Mouse (Mus musculus) kidney, adult 2 months (tissue): ENCODE data around the gene Ralgapa2.

Source experiments
- CTCF ChIP-seq: fragments of 200-500 bp; conservative IDR thresholded peaks from 2 replicates; pipeline ENCODE4 v1.5.1; 2011; ENCODE audit warnings: low read depth, mild to moderate bottlenecking, control low read depth, low read length, moderate library complexity, mixed read lengths; ENCODE audit not compliant: insufficient read depth, insufficient read length
- POLR2A ChIP-seq: fragments of 200-500 bp; IDR thresholded peaks from one replicate; pipeline ENCODE4 v1.6.1; 2011; ENCODE audit warnings: low read depth, low read length, control low read depth

- TF ChIP-seq CTCF (no peak), POLR2A (no peak)
Measured at GRCm38 (mm10) chr2:146502578-146503311, 9.4 kb downstream of the Ralgapa2 start.
